Mouse (Mus musculus) urinary bladder, postnatal 36 days (tissue): ENCODE results near the gene Mplkip.

Source experiments
- DNase-seq, 2 experiments: peaks; one replicate each; pipeline ENCODE4 v3.0.0; 2022; ENCODE audit warnings: low spot score in 2 of 2, mixed read lengths in 1 of 2

Mplkip gene

DNA sequence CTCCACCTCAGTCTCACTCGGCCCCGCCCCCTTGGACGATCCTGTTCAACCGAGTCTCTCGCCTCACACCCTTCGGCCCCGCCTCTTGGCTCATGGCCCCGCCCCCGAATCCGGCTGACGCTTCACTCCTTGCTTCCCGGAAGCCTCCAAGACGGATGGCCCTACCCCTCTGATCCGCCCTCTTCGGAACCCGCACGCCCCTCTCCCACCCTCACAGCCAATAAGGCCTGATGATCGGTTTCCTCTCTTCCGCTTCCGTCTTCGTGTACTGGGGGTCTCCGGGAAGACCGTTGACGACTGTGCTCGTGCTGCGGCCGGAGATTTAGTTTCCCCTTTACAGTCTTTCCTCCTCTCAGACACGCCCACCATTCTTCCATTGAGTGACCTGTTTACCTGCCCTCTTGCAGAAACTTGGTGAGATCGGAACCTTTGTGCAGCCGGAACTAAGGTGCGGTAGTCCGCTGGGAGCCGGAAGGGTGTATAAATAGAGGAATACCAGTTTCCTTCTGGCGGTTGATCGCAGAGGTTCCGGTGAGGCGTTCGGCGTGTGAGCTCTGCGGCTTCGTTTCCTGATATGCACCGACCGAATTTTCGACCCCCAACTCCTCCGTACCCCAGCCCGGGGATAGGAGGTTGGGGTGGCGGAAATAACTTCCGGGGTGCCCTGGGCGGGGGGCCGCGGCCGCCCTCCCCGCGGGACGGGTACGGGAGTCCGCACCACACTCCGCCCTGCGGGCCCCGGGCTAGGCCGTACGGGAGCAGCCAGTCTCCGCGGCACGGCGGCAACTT lies at the start of gene Mplkip, which contains the start of gene Sugct:
TSS of gene Mplkip (plus strand) at position 282 of the 789 bp plus-strand sequence.
TSS of gene Sugct (minus strand) at position 643 of the 789 bp plus-strand sequence.
- DNase-seq = peak; percentile 100

DNA sequence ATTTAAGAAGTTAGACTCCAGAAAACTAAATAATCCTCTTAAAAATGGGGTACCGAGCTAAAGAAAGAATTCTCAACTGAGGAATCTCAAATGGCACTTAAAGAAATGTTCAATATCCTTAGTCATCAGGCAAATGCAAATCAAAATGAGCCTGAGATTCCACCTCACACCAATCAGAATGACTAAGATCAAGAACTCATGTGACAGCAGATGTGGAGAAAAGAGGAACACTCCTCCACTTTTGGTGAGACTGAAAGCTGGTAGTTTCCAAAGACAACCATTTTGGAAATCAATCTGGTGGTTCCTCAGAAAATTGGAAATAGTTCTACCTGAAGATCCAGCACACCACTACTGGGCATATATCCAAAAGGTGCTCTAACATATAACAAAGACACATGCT lies 27.6 kb upstream of the Mplkip start:
- no peak for DNase-seq

DNA sequence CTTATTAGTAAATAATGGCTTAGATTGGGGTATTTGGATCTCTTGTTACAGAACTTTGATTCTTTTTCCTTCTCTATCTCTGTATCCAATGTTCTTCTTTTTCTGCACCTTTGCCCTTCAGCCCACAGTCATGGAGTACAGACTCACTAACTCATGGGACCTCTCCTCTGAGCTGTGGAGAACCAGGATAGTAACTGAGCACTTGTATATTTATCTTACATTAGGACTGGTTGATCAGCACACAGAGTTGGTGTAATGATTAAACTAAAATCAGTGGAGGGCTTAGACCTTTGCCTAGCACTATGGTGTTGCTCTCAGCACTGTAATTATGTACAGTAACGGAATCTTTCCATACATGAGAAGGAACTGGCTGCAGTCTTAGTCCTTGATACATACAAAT lies 23.9 kb upstream of the Mplkip start:
- no peak for DNase-seq

DNA sequence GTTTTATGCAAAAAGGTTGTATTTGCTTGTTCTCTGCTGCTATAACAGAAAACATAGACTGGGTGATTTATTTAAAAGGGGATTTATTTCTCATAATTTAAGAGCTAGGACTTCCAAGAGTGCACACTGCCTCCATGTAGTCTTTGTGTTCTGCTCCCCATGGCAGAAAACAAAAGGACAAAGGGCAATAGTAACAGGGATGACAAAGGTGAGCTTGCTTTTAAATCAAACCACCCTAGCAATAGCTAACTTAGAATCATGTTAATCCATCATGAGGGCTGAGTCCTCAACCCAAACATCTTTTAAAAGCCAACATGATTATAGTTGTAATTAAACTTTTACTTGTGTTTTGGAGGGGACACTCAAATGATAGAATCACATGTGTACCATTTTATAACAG lies 5.5 kb upstream of the Mplkip start:
- DNase-seq = no peak

DNA sequence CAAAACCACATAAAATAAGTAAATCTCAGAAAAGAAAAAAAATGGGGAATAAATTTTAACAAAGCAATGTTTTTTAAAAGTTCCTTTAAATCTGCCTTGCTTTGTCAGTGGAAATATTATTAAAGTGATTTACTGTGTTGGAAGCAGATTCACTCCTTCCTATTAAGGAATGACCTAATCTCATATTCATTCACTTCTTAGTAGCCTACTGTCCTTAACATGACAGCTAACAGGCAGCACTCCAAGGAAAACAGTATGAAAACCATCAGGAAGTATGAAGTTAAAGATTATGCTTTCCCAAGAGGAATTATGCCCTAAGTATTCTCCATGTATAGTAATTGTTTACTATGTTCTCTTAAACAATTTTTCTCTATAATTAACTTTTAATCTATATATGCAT lies 4.3 kb upstream of the Mplkip start:
- DNase-seq = no peak

DNA sequence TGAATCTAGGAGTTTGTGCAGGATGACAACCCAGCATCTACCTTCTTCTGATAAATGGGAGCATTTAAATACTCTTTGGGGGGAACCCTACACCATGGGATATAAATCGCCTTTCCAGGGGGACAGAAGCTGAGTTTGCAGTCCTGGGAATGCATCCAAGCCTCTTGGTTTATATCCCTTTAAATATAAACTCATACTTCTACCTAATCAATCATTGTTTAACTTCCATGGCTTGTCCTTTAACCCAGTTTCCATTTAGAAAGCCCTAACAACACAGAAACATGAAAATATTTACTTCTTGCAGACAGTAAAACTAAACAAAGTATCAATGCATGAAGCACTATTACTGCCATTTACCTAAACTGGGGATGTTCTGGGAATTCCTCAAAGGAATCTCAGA lies 3.6 kb upstream of the Mplkip start:
- no peak for DNase-seq

DNA sequence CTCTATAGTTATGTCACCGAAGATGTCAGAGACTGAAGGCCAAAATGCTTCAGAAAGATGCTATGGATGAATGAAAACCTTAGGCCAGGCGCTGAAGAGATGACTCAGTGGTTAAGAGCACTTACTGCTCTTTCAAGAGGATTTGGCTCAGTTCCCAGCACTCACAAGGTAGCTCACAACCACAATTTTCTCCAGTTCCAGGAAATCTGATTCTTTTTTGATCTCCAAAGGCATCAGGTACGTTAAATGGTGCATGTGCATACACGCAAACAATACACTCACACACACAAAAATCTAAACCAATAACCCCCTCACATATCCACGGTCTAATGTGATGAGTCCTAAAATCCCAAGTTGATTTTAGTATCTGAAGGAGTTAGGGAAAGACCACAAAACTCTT lies 1.2 kb upstream of the Mplkip start:
- DNase-seq = no peak

DNA sequence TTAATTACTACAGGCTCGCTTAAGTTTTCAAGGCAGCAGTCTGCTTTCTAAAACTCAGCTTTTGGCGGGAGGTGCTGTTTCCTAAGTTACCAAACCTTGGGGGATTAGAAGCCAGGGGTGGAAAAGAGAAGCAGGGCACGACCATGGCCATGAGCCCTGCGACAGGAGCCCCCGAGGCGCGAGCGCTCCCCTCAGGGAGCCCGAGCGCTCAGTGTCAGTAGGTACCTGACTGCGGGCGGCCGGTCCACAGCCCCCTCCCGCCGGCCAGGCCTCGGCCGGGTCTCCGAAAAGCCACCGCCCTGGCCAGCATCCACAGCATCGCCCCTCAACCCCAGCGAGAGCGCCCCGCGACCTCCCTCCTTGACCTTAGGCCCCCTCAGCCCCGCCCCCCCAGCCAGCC lies 578 bp upstream of the Mplkip start:
- peak in 1 of 2 experiments; percentile 60 for DNase-seq

DNA sequence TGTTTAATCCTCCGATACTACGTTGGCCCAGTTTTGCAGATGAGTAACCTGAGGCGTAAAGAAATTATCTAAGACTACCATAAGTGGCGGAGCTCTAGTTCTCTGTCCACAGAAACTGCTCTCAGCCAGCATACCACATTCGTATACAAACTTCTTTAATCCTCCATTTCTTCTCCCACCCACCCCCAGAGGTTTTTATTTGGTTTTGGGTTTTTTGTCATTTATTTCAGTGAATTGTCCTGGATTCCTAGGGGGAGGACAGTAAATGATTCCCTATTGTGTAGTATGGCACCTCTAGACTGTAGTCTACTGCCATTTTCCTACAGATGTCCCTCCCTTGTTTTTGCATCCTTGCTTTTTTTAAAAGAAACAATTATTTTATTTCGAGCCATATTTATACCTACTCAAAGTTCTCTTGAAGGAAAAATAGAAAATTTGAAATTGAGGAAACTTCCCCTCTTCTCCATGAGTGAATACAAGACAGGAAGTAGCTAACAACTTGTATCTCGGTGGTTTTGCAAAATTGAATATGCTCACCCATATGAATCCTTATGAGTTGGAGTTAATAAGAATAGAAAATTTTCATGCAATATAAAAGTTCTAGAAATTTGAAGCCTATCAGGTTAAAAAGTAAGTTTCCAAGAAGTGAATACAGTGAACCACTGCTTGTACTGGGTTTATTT lies 1.0 kb downstream of the Mplkip start:
- no peak for DNase-seq

DNA sequence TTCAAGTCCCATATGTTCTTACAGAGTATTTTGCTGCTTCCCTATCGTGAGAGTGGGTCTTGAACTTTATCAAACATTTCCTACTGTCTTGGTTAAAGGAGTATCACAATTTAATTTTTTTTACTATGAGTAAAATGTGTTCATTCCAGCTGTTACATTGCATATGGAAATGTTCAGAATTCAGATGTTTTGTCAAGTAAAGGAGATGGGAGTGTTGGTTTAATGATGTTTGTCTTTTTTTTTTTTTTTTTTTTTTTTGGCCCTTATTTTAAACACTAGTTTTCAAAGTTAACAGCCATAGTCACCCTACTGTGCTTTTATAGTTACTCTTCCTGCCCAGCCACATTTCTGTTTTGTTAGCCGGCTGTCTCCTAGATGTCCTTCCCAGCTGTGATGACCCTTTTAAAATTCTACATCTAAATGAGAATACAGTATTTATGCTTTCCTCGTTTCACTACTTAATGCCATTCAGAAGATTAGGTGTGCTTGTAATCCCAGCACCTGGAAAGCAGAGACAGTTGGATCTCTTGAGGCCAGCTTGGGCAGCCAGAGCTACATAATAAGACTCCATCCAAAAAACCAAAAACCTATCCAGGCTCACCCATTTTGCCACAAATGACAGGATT lies 5.2 kb downstream of the Mplkip start:
- DNase-seq = no peak

DNA sequence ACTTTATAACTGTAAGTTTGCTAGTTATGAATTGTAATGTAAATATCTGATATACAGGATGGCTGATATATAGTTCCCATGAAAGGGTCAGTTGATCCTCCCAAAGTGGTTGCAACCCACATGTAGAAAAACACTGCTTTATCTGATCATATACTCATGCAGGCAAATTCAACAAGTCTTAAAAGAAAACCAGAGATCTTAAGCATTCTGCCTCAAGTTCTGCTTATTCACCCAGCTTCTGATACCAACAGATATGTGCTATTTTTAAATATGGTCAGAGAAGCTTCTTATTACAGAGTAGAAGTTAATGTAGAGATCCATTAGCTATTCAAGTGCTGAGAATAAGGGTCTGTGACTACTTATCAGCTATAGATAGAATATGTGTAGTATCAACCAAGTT lies 6.3 kb downstream of the Mplkip start:
- no peak for DNase-seq

DNA sequence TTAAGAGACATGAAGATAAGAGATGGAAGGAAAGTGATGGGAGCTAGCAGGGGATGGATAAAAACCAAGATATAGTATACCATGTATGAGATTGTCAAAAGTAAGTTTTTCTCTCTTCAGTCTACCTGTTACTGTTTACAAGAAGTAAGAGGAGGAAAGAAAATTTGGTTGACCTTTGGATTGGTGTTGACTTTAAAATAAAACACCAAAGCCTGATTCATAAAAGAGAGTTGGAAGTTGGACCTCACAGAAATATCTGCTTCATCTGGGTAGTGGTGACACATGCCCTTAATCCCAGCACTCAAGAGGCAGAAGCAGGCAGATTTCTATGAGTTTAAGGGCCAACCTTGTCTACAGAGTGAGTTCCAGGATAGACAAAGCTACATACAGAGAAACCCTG lies 7.3 kb downstream of the Mplkip start:
- no peak for DNase-seq

DNA sequence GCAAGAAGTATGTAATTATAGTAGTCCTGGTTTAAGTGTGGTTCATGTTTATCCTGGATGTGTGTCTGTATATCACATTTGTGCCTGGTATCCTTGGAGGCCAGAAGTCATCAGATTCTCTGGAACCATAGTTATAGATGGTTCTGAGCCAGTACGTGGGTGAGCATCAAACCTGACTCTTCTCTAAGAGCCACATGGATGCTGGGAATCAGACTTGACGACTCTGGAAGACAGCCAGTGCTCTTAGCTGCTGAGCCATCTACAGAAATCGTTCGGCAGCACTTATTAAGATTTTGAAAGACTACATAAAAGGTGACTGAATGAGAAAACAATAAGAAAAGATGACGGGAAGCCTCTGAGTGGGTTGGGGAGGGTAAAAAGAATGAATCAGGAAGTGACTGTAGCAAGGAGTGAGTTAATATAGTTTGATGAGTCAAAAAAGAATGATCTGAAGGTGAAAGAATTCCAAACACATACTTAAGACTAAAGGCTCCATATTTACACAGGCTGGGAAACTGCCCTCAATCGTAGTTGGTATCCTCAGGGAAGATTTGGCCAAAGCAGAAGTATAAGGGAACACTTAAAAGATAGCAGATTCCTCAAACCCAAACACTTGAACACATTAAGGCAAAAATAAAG lies 10.3 kb downstream of the Mplkip start:
- DNase-seq = no peak

DNA sequence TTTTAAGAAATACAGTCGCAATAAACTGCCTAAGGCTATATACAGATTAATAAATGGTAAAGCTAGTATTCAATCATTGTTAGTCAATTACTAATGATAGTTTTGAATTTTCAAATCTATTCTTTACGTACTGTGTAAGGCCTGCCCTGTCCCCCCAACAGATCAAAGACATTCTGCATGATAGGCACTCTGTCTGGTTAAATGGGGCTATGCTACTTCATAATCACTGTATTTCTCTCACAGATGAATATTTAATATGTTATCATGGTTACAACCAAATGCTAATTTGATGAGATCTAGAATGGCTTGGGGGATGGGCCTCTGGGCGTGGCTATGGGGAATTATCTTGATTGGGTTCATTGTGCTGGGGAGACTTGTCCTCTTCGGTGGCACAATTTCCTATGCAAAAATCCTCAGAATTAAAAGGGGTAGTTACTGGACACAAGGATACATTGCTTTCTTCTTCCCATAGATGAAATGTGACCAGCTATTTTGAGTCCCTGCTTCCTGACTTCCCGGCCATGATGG lies 13.9 kb downstream of the Mplkip start:
- DNase-seq = no peak

DNA sequence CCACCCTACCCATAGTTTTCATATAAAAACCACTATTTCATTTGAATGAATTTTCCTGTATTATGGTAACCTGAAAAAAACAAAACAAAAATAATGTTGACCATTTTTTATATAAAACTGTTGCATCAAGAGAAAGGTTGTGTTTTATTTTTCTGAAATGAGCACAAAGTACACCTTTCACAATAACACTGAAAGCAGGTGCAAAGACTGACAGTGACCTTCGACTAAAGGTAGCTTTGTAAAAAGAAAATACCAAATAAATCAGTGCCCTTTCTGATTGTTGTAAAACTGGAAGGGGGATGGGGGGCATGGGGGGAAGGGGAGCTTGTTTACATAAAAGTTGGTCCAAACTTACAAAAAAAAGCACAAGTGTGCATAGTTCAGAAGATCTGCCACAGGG lies 22.4 kb downstream of the Mplkip start:
- no peak for DNase-seq

DNA sequence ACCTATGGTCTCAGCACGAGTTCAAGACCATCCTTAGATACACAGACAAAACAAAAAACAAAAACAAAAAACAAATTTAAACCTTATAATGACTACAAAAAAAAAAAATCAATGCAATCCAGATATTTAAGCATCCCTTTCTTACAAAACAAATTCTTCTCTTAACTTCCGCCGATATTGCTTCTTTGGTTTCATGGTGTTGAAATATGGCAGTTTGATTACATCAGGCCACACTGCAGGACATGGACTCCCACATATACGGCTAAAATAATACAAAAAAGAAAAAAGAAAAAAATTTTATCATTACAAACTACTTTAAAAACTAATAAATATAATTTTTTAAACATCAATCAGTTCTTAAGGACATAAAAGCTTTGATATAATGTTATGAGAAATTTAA lies 32.9 kb downstream of the Mplkip start:
- DNase-seq = no peak

DNA sequence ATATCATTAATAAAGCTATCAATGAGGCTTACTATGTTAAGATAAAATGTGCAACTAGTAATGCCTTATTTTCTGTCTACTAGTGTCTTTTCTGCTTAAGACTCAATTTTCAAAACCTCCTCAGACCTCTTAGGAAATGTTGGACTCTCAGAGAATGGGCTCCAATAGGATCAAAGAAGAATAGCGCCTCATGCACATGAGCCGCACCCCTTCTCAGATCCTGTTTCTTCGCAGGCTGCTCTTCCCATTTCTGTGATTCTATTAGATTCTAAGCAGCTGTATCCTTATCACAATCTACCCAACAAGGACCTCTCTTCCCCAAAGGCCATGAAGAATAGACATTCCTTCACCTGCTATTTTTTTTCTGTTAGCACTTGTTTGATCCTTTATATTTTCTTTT lies 33.8 kb downstream of the Mplkip start:
- no peak for DNase-seq
